Mouse (Mus musculus) forebrain, embryonic 11.5 days (tissue): ENCODE measurements around the gene Vps35l. TPM values are rescaled to one million over a fixed set of nuclear protein-coding genes. Genes with fewer than 3 reads are reported as not detected.

ENCODE experiments used
- ATAC-seq: fragments of 200-750 bp; cut with Nextera tagmentation; replicated peaks from 2 replicates; pipeline ENCODE4 v1.8.0; 2017; ENCODE audit warnings: moderate TSS enrichment; ENCODE audit not compliant: low FRiP score
- DNase-seq: peaks from one replicate; pipeline ENCODE4 v3.0.0-alpha.2; 2017; ENCODE audit warnings: low spot score
- H3K27ac ChIP-seq: fragments of 300-500 bp; sonication (generic); 2 replicates; pipeline ENCODE4 v1.5.1; 2014; ENCODE audit warnings: low read depth, low read length
- H3K27me3 ChIP-seq: fragments of 300-500 bp; sonication (generic); 2 replicates; pipeline ENCODE4 v1.6.1; 2014; ENCODE audit warnings: mild to moderate bottlenecking, low read length, mixed read lengths; ENCODE audit not compliant: control insufficient read depth, insufficient read depth
- H3K36me3 ChIP-seq: fragments of 300-500 bp; sonication (generic); 2 replicates; pipeline ENCODE4 v1.6.1; 2014; ENCODE audit warnings: mild to moderate bottlenecking, low read length, moderate library complexity, mixed read lengths; ENCODE audit not compliant: control insufficient read depth, insufficient read depth
- H3K4me1 ChIP-seq: fragments of 300-500 bp; sonication (generic); replicated peaks from 2 replicates; pipeline ENCODE4 v1.6.1; 2014; ENCODE audit warnings: low read length, mixed read lengths; ENCODE audit not compliant: control insufficient read depth, insufficient read depth
- H3K4me2 ChIP-seq: fragments of 300-500 bp; sonication (generic); 2 replicates; pipeline ENCODE4 v1.6.1; 2014; ENCODE audit warnings: low read depth, mild to moderate bottlenecking, low read length, moderate library complexity, mixed read lengths; ENCODE audit not compliant: severe bottlenecking
- H3K4me3 ChIP-seq: fragments of 300-500 bp; sonication (generic); 2 replicates; pipeline ENCODE4 v1.5.1; 2014; ENCODE audit warnings: low read depth, low read length
- H3K9ac ChIP-seq: fragments of 300-500 bp; sonication (generic); 2 replicates; pipeline ENCODE4 v1.6.1; 2014; ENCODE audit warnings: low read length
- H3K9me3 ChIP-seq: fragments of 300-500 bp; sonication (generic); 2 replicates; pipeline ENCODE4 v1.6.1; 2016; ENCODE audit warnings: low read length, mixed read lengths; ENCODE audit not compliant: control insufficient read depth
- WGBS: fragments of 180-500 bp; shearing (Covaris S2); extraction: QIAGEN DNeasy Blood & Tissue Kit; methylation state at CpG from one replicate; pipeline ENCODE4 v1.1.7; 2014; 5-methylcytosine and 5-hydroxymethylcytosine counted together
- polyA plus RNA-seq: library from polyadenylated mRNA; unstranded; fragments of >200 nt; fragmentation: Nextera tagmentation; extraction: Ambion mirVana; gene quantifications from 2 replicates; pipeline ENCODE4 v1.2.1, GENCODE M21; 2014

The Vps35l gene
- polyA plus RNA-seq, 1 experiment from 2014 or later: 74.9 TPM

- WGBS: 92% methylated on average over 11 of the region's 11 CpGs
- Histone ChIP-seq H3K27ac (no peak overlapping the region), H3K36me3 (no peaks in the 10 kb centered on the region), H3K4me3 (no peak overlapping the region), H3K27me3 (no peaks in the 10 kb centered on the region), H3K9ac (no peak overlapping the region), H3K4me2 (no peak overlapping the region), H3K4me1 (no peaks in the 10 kb centered on the region), H3K9me3 (no peaks in the 10 kb centered on the region)
- no peak for DNase-seq
- ATAC-seq: no peak
Observed at GRCm38 (mm10) chr7:118763939-118764338, 23.9 kb downstream of the Vps35l start.

- Histone ChIP-seq H3K9me3 (no peaks in the 10 kb centered on the region), H3K27me3 (no peaks in the 10 kb centered on the region), H3K9ac (no peak overlapping the region), H3K27ac (no peak overlapping the region), H3K36me3 (no peaks in the 10 kb centered on the region), H3K4me2 (no peak overlapping the region), H3K4me3 (no peak overlapping the region), H3K4me1 (no peaks in the 10 kb centered on the region)
- ATAC-seq (no peak), DNase-seq (no peak)
- 87% methylated on average over 14 of the region's 14 CpGs for WGBS
Observed at GRCm38 (mm10) chr7:118764725-118765124, 24.7 kb downstream of the Vps35l start.

- Histone ChIP-seq H3K9me3 (no peaks in the 10 kb centered on the region), H3K27me3 (no peaks in the 10 kb centered on the region), H3K36me3 (no peaks in the 10 kb centered on the region), H3K27ac (no peak overlapping the region), H3K4me2 (no peak overlapping the region), H3K4me3 (no peak overlapping the region), H3K9ac (no peak overlapping the region), H3K4me1 (no peaks in the 10 kb centered on the region)
- ATAC-seq: no peak
- no peak for DNase-seq
- 77% methylated on average over 8 of the region's 8 CpGs for WGBS
Observed at GRCm38 (mm10) chr7:118765604-118766003, 25.6 kb downstream of the Vps35l start.

GRCm38 (mm10) chr7:118766119-118766833, 26.2 kb downstream of the Vps35l start:
- ATAC-seq: peak; percentile 73; the same call in 1 of the 2 replicates
- 62% methylated on average over 18 of the region's 18 CpGs for WGBS
- H3K27me3 ChIP-seq: no peaks in the 10 kb centered on the region
- no peaks in the 10 kb centered on the region for H3K9me3 ChIP-seq
- H3K4me2 ChIP-seq: no peak overlapping the region
- no peak overlapping the region; the same call in 1 of the 2 replicates for H3K9ac ChIP-seq
- no peak overlapping the region for H3K27ac ChIP-seq
- H3K36me3 ChIP-seq: no peaks in the 10 kb centered on the region
- H3K4me3 ChIP-seq: no peak overlapping the region
- DNase-seq: peak; percentile 73
- no peaks in the 10 kb centered on the region for H3K4me1 ChIP-seq

- Histone ChIP-seq H3K27me3 (no peaks in the 10 kb centered on the region), H3K4me3 (no peak overlapping the region), H3K9me3 (no peaks in the 10 kb centered on the region), H3K9ac (no peak overlapping the region; the same call in 1 of the 2 replicates), H3K4me2 (no peak overlapping the region), H3K4me1 (no peaks in the 10 kb centered on the region), H3K27ac (no peak overlapping the region), H3K36me3 (no peaks in the 10 kb centered on the region)
- WGBS: 93% methylated on average over 5 of the region's 5 CpGs
- ATAC-seq (no peak), DNase-seq (no peak)
Observed at GRCm38 (mm10) chr7:118766834-118767224, 26.8 kb downstream of the Vps35l start.

- Histone ChIP-seq H3K27me3 (no peaks in the 10 kb centered on the region), H3K4me3 (no peak overlapping the region), H3K27ac (no peak overlapping the region), H3K9ac (no peak overlapping the region), H3K4me2 (no peak overlapping the region), H3K36me3 (no peaks in the 10 kb centered on the region; the same call in 1 of the 2 replicates), H3K4me1 (no peaks in the 10 kb centered on the region), H3K9me3 (no peaks in the 10 kb centered on the region)
- ATAC-seq: no peak
- 87% methylated on average over 8 of the region's 8 CpGs for whole genome bisulfite sequencing
- no peak for DNase-seq
Observed at GRCm38 (mm10) chr7:118769208-118769607, 29.2 kb downstream of the Vps35l start.

- no peak for DNase-seq
- ATAC-seq: no peak
- Histone ChIP-seq H3K9ac (no peak overlapping the region), H3K4me3 (no peak overlapping the region), H3K4me2 (no peak overlapping the region), H3K27me3 (no peaks in the 10 kb centered on the region), H3K27ac (no peak overlapping the region), H3K36me3 (no peaks in the 10 kb centered on the region; the same call in 1 of the 2 replicates), H3K9me3 (no peaks in the 10 kb centered on the region), H3K4me1 (no peaks in the 10 kb centered on the region)
- WGBS: 71% methylated on average over 1 of the region's 1 CpGs
Observed at GRCm38 (mm10) chr7:118769655-118770054, 29.6 kb downstream of the Vps35l start.

GRCm38 (mm10) chr7:118773027-118773426, 33.0 kb downstream of the Vps35l start:
- no peaks in the 10 kb centered on the region for H3K9me3 ChIP-seq
- 94% methylated on average over 12 of the region's 12 CpGs for WGBS
- H3K36me3 ChIP-seq: no peaks in the 10 kb centered on the region; the same call in 1 of the 2 replicates

GRCm38 (mm10) chr7:118775991-118776390, 36.0 kb downstream of the Vps35l start:
- Histone ChIP-seq H3K27me3 (no peaks in the 10 kb centered on the region), H3K4me3 (no peak overlapping the region), H3K27ac (no peak overlapping the region), H3K9ac (no peak overlapping the region), H3K9me3 (no peaks in the 10 kb centered on the region), H3K36me3 (no peaks in the 10 kb centered on the region; the same call in 1 of the 2 replicates), H3K4me2 (no peak overlapping the region), H3K4me1 (no peaks in the 10 kb centered on the region)
- 78% methylated on average over 7 of the region's 7 CpGs for WGBS
- ATAC-seq: no peak
- no peak for DNase-seq

More at GRCm38 (mm10) chr7:118773027-118773426, 33.0 kb downstream of the Vps35l start:
- Histone ChIP-seq H3K4me1 (no peaks in the 10 kb centered on the region), H3K27ac (no peak overlapping the region), H3K9ac (no peak overlapping the region), H3K4me2 (no peak overlapping the region), H3K4me3 (no peak overlapping the region), H3K27me3 (no peaks in the 10 kb centered on the region)
- ATAC-seq: no peak
- DNase-seq: no peak
